Mouse (Mus musculus) urinary bladder, postnatal 0 days (tissue): ENCODE results near the gene Ngly1. TPM values are rescaled to one million over a fixed set of nuclear protein-coding genes. Genes with fewer than 3 reads are reported as not detected.

Source experiments
- polyA plus RNA-seq: library from polyadenylated mRNA; unstranded; fragments of >200 nt; fragmentation: Nextera tagmentation; extraction: Ambion mirVana; gene quantifications from 2 replicates; pipeline ENCODE4 v1.2.1, GENCODE M21; 2015

Gene Ngly1
- 33.2 and 36.6 TPM in 2 replicates for polyA plus RNA-seq

GRCm38 (mm10) chr14:16249171-16249874 lies at the start of gene Ngly1, which contains the start of gene Oxsm:
Gene Ngly1 (plus strand): TSS chr14:16249280.
Gene Oxsm (minus strand): TSS chr14:16249808.

Other genes with a start within 250 kb of the Ngly1 start
- 1.9 and 2.5 TPM in 2 replicates for gene Oxsm, start 528 bp downstream of the Ngly1 start, polyA plus RNA-seq
- 18.5 and 31.3 TPM in 2 replicates for gene Top2b, start 115.9 kb downstream of the Ngly1 start, polyA plus RNA-seq